Mouse (Mus musculus): ENCODE measurements at regions not wholly inside any gene's neighbourhood (a gene's known extent, or its start where the extent isn't known, plus 50 kb on each side); places are given as distances from the start of the nearest gene placed in this dataset.

DNA sequence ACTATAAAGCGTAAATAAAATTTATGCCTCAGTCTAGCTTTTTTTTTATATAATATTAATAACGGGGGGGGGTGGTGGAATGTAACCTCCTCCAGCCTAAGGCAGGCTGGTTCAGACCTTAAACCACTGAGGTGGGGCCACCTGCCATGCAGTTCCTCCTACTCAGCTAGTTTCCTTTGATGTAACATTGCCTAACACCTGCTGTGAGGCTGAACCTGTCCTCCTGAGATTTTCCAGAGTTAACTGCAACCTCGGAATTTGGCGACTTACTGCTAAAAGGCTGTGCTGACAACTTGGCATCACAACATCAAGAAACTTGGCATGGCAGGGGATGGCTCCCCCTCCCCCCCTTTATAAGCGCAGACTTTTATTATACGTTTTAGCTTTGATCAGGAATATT is 1006.0 kb upstream of the Gm8797 start:
- no peak for TF ChIP-seq CTCF (IDR thresholded peaks at IDR 0.05; ENCODE audit: borderline replicate concordance, insufficient read depth, low read depth, low read length)
- TF ChIP-seq POLR2A (IDR thresholded peaks at IDR 0.05; ENCODE audit: borderline replicate concordance, insufficient read depth, low read length) = no peak

Measured in cerebellum, adult 2 months (tissue).